Mouse (Mus musculus): ENCODE data around the gene Tmem95.

- TF ChIP-seq CTCF (IDR thresholded peaks at IDR 0.05; ENCODE audit: borderline replicate concordance, extremely low read depth, insufficient read depth, insufficient read length) (no peak), POLR2A (IDR thresholded peaks at IDR 0.05; ENCODE audit: borderline replicate concordance, extremely low read depth, insufficient read depth, insufficient read length, poor library complexity, severe bottlenecking) (no peak)
These were observed 30.8 kb downstream of the Tmem95 start for GRCm38 (mm10) chr11:69846738-69847688.

All from brain, embryonic 14.5 days (tissue).